Mouse (Mus musculus) embryo, embryonic 10 days (tissue): Measurements from ENCODE around the gene Wdr66.
A peak's percentile ranks its signal among the peaks of the same experiment; 100 is the strongest.
"Not testable (repeated sequence)": the region's sequence is repeated elsewhere in the genome, so short reads cannot be mapped to it uniquely, and the experiment has no call there.

Experiments used
- DNase-seq: peaks from one replicate; pipeline ENCODE4 v3.0.0-alpha.2; 2015; ENCODE audit warnings: low spot score

The Wdr66 gene

GRCm38 (mm10) chr5:123251834-123252233 lies at the start of gene Wdr66:
Gene Wdr66, plus strand, starts transcription at chr5:123252102.
- peak; percentile 98 for DNase-seq

GRCm38 (mm10) chr5:123202771-123203170 lies 49.1 kb upstream of the Wdr66 start:
- not testable (repeated sequence) for DNase-seq

- DNase-seq: not testable (repeated sequence)
Observed at GRCm38 (mm10) chr5:123203591-123203990, 48.3 kb upstream of the Wdr66 start.

- not testable (repeated sequence) for DNase-seq
Observed at GRCm38 (mm10) chr5:123222346-123223050, 29.4 kb upstream of the Wdr66 start.

GRCm38 (mm10) chr5:123223051-123223410 lies 28.9 kb upstream of the Wdr66 start:
- no peak for DNase-seq

GRCm38 (mm10) chr5:123223861-123224260 lies 28.0 kb upstream of the Wdr66 start:
- DNase-seq: not testable (repeated sequence)

- no peak for DNase-seq
Observed at GRCm38 (mm10) chr5:123226851-123227250, 25.1 kb upstream of the Wdr66 start.

- peak; percentile 96 for DNase-seq
Observed at GRCm38 (mm10) chr5:123227762-123228523, 24.0 kb upstream of the Wdr66 start.

- DNase-seq: peak; percentile 23
Observed at GRCm38 (mm10) chr5:123228524-123228922, 23.4 kb upstream of the Wdr66 start.

- DNase-seq: peak; percentile 19
Observed at GRCm38 (mm10) chr5:123229296-123229695, 22.6 kb upstream of the Wdr66 start.

- DNase-seq: no peak
Observed at GRCm38 (mm10) chr5:123232180-123232579, 19.7 kb upstream of the Wdr66 start.

GRCm38 (mm10) chr5:123235731-123236130 lies 16.2 kb upstream of the Wdr66 start:
- peak; percentile 24 for DNase-seq

- DNase-seq: no peak
Observed at GRCm38 (mm10) chr5:123236426-123236825, 15.5 kb upstream of the Wdr66 start.

GRCm38 (mm10) chr5:123239501-123239900 lies 12.4 kb upstream of the Wdr66 start:
- DNase-seq: no peak

GRCm38 (mm10) chr5:123245518-123245917 lies 6.4 kb upstream of the Wdr66 start:
- DNase-seq: peak; percentile 86

- no peak for DNase-seq
Observed at GRCm38 (mm10) chr5:123251390-123251789, 512 bp upstream of the Wdr66 start.

GRCm38 (mm10) chr5:123256841-123257755 lies 5.2 kb downstream of the Wdr66 start:
- DNase-seq: peak; percentile 51

- peak; percentile 12 for DNase-seq
Observed at GRCm38 (mm10) chr5:123258990-123259389, 7.1 kb downstream of the Wdr66 start.

GRCm38 (mm10) chr5:123260698-123261097 lies 8.8 kb downstream of the Wdr66 start:
- DNase-seq: no peak

GRCm38 (mm10) chr5:123266909-123267308 lies 15.0 kb downstream of the Wdr66 start:
- DNase-seq: no peak

- DNase-seq: peak; percentile 33
Observed at GRCm38 (mm10) chr5:123268477-123269474, 16.9 kb downstream of the Wdr66 start.
